Mouse (Mus musculus): Measurements from ENCODE around the gene Trmt13.

GRCm38 (mm10) chr3:116659856-116660430, 45.6 kb upstream of the Trmt13 start:
- no peak for TF ChIP-seq CTCF (IDR thresholded peaks at IDR 0.05)
- TF ChIP-seq EP300 (IDR thresholded peaks at IDR 0.05; ENCODE audit: insufficient read depth, low read depth, low read length) = no peak

Data from heart, adult 2 months (tissue).